Mouse (Mus musculus): ENCODE results near the gene Gm20388.

Gene Gm20388

DNA sequence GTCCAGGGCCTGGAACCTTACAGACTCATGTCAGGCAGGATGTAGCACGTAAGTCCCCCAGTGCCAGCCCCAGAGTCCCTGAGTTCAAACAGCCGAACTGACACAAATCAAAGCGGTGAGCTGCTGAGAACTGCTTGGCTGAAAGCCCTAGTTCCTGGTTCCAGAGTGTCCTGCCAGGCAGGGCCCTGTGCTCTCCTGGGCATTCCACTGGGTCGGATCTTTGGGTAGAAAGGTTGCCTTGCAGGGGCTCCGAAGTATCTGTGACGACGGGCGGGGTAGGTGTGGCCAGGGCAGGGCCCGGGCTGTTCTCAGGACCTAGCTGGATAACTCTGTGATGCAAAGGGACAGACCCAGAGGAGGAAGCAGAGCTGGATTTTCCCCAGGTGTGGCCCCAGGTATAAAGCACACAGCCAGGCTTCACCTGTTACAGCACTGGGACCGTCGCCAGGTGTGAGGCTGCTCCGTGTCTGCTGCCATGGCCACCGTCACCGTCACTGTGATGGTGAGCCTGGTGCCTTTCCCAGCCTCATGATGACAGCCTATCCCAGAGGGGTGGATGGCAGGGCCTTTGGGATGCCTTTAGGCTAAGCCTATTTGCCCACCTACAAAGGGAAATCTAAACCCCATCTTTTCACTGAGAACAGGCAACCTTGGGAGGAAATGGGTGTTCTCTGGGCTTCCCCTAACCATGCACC is 2510.9 kb downstream of the Gm20388 start, which contains the start of gene Il17c:
TSS of gene Il17c (plus strand) at position 645 of the 695 bp plus-strand sequence.
- DNase-seq (ENCODE audit: low spot score in 2 of 2): no peak

DNA sequence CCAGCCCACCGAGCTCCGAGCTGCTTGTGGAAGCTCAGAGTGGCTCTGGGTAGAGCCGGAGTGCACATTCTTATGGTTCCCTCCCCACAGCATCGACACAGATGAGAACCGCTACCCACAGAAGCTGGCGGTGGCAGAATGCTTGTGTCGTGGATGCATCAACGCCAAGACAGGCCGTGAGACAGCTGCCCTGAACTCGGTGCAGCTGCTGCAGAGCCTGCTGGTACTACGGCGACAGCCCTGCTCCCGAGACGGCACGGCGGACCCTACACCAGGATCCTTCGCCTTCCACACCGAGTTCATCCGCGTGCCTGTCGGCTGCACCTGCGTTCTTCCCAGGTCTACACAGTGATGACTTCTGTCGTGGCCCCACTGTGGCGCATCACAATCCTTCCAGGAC is 2512.6 kb downstream of the Gm20388 start:
- DNase-seq (ENCODE audit: low spot score in 2 of 2): no peak

DNA sequence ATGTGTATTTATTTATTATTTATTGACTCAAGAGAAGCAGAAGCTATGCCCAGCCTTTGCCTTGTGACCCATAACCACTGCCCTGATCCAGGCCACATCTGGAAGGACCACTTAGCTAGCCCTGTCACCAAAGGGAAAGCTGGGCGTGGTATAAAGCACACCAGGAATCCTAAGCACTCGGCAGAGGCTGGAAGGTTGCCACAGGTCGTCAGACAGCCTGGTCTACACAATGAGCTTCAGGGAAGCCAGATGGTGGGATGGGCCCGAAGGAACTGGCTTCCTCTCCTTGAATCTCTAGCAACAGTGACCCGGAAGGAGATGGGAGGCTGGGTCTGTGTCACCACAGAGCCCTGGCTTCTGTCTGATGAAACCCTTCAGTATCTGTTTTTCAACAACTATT is 2513.0 kb downstream of the Gm20388 start:
- DNase-seq (ENCODE audit: low spot score in 2 of 2): no peak

DNA sequence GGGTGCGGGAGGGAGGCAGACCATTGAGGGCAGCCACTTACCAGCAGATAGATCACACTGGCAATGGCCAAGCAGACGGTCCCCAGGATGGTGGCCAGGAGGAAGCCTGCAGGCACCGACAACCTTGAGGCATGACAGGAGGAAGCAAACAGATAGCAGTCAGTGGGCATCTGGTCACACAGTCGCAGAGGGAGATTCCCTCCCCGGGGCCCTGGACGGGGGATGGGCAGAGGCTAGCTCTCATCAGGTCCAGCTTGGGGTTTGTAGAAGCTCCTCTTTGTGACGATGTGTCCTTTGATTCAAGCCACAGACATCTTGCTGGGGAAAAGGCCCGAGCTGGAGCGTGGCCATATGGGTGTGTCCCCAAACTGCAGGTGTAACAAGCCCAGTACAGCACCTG is 2515.5 kb downstream of the Gm20388 start:
- no peak for DNase-seq (ENCODE audit: low spot score in 2 of 2)

DNA sequence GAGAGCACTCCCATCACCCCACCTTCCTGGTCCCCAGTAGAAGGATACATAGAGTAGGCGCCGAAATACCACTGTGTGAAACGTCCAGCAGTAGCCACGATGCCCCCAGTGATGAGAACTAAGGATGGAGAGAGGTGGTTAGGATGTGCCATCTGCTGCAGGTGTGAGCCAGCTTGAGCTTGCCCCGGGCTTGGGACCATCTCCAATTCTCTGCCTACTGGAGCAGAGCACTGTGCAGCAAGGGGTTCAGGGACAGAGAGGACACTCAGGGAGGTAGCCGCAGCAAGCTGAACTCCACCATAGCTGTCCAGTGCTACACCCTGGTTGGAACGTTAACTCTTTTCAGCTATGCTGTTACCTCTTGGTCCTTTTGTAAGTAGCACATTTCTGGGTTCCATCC is 2517.0 kb downstream of the Gm20388 start:
- DNase-seq (ENCODE audit: low spot score in 2 of 2): no peak

DNA sequence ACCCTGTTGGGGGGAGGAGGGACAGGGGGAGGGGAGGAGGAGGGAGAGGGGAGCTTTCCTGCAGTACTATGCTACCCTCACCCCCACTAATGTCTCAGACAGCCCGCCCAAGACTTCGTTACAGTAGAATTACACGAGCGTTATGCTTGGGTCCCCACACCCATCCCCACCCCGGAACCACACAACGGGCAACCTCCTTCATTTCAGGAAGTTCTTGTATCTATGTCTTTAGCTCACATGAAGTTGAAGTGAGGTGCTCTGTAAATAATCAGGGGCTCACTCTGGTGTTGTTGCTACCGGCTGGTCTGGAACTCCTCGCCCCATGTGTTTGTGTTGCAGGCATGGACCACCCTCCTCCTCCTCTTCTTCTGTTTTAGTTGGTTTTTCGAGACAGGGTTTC is 2517.5 kb downstream of the Gm20388 start:
- peak in 1 of 2 experiments; percentile 19 for DNase-seq (ENCODE audit: low spot score in 2 of 2)

DNA sequence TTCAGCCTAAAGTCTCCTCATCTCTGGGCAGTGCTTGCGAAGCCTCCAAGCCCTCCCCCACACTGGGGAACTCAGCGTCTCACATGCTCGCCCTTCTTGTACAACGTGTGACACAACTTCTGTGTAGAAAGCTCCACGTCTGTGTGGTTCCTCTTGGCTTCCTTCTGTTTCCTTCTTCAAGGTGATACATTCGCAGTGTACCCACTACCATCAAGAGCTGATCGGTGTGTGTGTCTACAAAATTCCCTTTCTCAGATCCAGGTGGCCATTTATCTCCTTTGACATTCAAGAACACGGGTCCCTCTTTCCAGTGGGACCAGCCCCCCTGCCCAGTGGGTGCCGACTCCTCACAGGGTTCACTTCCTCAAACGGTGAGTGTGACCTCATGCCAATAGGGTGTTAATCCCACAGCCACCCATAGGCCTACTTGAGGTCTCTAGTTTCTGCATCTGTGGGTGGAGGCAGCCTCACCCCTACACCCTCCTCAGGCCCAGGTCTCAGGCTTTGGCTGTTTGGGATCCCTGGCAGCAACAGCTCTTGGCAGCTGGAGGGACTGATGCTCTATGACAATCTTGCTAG is 2519.5 kb downstream of the Gm20388 start:
- DNase-seq (ENCODE audit: low spot score in 2 of 2): peak in 1 of 2 experiments; percentile 37

DNA sequence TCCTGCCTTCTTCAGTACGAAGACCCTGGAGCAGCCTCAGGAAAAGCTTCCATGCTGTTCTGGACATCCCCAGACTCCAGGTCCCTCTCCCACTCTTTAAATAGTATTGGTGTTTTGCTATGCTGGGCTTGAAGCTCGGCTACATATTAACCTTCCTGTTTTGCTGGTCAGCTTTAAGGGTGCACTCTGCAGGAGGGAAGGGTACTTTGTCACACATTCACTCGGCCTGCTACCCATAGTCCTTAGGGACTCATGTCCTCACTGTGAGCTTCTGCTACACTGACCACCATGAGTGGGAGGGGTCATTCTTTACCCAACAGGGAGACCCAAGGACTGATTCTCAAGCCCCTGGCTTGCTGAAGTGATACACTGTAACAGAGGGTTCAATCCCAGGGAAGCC is 2520.0 kb downstream of the Gm20388 start:
- no peak for DNase-seq (ENCODE audit: low spot score in 2 of 2)

DNA sequence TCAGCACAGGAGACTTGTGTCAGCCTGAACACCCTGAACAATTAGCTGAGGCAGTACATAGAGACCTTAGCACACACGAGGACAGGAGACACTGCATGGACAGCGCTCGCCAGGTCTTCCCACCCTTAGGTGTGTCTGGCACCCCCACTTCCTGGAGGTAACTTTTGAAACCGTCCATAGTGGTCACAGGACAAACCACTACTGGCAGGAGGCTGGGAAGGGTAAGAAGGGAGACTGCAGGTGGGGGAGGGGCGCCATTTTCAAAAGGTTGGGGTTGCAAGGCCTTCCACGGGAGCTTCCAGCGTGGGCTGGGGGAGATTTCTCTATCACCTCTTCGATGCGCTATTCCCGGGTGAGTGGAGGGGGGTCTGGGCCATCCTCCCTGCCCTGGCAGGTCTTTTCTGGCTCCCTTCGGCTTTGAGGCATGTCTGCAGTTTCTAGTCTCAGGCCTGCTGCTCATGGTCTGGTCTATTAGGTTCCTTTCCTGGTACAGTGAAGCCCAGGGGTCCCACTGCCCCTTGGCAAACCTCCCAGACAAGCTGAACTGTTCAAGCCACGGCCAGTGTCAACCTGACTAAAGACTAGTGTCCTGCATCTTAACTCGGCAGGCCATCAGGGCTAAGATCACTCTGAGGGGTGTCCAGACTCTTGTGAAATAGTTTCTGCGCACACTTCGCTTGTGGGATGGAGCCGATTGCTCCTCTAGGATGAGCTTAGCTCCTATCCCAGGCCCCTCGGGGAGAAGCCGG is 2521.2 kb downstream of the Gm20388 start:
- peak in 1 of 2 experiments; percentile 23 for DNase-seq (ENCODE audit: low spot score in 2 of 2)

DNA sequence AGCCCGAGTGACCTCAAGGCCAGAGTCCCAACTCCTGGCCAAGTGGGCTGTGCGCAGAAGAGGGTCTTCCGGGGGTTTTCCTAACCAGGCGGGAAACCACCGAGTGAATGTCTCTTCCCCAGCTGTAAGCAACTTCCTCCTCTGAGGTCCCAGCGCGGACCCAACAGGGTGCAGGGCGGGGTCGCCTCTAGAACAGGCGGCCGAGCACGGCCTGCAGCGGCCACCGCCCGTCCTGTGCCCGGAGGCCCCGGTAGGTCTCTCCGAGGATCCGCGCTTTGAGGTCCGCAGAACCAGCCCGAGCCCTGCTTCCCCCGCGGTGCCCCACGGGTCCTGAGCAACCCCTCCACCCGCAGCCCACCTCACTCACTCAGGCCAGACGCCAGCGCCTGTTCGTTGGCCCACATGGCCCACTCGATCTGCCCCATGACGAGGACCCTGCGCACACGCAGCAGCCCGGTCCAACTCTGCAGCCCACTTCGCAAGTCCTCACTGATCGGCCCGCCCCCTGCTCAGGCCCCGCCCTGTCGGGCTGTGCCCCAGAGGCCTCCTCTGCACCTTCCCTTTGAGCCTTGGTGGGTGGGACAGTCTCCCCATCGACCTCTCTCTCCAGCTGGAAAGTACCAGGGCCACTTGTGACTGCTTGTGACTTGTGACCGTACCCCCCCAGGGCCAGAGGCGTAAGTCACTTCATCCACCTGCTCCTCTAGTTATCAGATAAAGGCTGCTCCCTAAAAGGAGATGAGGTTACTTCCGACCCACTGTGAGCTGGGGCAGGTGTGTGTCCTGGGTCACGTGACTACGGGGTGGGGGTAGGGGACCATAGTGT is 2522.0 kb downstream of the Gm20388 start, which contains the start of gene Cyba:
TSS of gene Cyba (minus strand) at position 488 of the 826 bp plus-strand sequence.
- DNase-seq (ENCODE audit: low spot score in 2 of 2): peak; percentile 57 to 75

DNA sequence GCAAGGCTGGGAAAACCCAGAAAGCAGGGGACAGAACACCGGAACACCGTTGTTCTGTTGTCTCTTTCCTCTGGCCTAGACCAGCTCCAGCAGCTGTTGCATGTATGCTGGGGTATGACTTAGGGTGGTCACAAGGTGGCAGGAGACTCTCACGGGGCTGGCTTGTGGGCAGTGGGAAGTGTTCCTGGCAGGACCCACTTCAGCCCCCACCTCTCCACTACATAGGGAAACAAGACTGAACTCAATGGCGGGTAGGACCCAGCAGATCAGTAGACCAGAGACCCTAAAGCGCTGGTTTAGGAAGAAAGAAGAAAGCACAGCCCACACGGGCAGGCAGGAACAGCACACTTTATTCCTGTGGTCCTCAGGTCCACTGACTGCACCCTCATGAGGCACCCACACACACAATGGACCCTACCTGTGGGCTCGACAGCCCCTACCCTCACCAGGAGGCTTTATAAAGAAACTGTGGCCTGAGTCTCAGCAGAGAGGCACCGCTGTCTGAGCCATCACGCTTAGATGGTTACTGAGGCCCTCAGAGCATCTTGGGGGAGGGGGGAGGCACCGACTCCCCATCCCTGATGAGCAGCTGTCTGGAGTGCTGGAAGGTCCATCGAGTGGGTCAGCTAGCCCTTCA is 2522.7 kb downstream of the Gm20388 start:
- DNase-seq (ENCODE audit: low spot score in 2 of 2): no peak

DNA sequence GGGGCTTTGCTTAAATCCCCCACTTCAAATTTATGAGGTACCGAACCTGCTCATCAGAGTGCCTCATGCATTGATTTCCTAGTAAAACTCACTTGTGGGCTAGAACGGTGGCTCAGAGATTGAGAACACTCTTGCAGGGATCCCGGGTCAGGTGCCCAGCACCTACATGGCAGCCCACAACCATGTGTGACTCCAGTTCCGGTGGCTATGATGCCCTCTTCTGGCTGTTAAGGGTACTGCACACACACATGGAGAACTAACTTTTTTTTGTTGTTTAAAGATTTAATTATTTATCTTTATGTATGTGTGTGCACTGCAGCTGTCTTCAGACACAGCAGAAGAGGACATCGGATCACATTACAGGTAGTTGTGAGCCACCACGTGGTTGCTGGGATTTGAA is 2524.7 kb downstream of the Gm20388 start:
- DNase-seq (ENCODE audit: low spot score in 2 of 2): no peak

DNA sequence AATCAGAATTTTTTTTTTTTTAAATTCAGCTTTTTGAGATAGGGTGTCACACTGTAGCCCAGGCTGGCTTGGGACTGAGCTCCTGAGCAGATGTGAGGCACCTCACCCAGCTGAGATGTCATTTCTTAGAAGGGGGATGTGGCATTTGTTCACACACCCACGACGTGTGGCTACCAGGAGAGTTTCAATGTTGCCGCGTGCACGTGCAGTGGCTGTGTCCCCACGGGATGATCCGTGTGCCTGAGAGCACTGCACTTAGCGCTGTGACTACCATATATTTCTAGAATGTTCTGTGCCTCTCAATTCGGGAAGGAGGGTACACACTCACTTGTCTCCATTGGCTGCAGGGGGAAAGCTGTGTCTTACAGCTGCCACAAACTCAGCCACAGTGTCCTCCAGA is 2525.5 kb downstream of the Gm20388 start:
- no peak for DNase-seq (ENCODE audit: low spot score in 2 of 2)

DNA sequence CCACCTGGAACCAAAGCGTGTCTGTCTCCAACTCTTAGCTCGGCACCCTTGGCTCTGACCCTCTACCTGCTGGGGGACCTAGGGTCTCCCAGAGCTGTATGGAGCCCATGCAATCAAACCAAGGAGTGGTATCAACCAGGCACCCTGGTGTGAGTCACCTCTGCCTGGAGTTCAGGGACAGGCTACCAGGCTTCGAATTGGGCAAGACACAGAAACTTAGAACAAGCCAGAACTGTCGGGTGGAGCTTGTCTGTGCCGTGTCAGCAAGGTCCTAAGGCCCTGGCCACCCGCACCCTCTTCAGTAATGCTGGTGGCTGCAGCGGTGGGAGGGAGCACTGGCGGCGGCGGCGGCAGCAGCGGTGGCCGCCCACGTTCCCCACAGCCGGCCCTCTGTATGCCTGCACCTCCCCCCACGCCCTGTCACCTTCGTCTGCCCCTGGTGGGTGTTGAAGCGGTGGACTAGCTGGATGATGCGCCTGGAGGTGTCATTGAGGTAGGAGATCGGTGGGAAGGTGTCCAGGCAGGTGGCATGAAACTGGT is 2526.0 kb downstream of the Gm20388 start:
- no peak for DNase-seq (ENCODE audit: low spot score in 2 of 2)

DNA sequence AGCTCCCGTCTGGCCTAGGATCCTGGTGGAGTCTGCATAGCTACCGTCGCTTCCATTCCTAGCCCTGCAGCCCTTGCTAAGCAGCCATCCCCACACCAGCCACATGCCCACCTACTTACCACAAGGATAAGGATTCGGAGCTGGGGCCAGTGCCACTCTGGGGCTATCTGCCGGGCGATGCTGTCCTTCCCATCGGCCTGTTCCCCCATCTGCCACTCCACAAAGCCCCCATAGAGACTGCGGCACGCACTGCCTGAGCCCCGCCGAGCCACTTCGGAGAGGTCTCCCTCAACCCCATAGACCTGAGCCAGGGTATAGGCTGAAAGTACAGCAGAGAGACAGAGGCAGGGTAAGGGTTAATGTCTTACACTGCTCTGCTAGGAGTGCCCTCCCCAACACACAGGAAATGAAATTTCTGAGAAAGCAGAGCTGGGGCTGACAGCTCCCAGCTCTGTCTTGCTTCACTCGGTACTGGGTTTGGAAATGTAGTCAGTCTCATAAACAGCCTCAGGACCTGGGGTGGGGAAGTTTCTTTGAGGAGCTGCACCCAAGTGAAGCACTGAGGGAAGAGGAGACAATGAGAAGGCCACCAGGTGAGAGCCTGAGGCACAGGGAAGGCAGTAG is 2527.2 kb downstream of the Gm20388 start:
- no peak for DNase-seq (ENCODE audit: low spot score in 2 of 2)

DNA sequence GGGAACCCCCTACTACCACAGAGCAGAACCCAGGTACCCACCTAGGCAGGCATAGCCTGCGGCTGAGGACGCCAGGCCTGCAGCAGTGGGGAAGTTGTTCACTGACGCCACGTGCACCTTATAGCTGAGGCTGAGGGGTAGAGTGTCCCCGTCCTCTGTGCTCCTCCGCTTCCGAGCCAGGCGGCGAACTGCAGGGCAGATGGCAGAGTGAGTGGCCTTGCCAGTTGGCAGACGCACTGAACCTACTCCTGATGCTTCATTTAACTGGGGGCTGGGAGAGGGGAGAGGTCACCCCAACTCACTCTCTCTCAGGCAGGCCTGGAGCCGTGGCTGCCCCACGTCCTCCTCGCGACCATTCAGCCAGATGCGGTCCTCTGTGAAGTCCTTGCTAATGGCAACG is 2528.7 kb downstream of the Gm20388 start:
- DNase-seq (ENCODE audit: low spot score in 2 of 2): no peak

DNA sequence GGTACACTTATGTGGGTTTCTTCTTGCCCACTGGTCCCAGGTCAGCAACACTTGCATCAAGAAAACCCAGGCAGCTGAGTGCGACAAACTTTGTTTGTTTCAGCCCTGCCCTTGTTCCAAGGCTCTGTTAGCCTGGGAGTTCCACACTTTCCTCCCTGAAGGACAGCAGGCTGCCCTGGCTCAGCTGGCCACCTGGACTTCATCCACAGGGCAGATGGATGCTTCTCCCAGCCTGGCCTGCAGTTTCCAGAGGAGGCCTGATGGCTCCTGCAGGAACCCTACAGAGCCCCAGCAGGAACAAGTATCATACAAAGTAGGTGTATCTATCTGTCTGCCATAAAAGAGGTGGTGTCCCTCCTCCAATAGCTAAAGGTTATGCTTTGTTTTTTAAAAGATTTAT is 2530.7 kb downstream of the Gm20388 start:
- no peak for DNase-seq (ENCODE audit: low spot score in 2 of 2)

DNA sequence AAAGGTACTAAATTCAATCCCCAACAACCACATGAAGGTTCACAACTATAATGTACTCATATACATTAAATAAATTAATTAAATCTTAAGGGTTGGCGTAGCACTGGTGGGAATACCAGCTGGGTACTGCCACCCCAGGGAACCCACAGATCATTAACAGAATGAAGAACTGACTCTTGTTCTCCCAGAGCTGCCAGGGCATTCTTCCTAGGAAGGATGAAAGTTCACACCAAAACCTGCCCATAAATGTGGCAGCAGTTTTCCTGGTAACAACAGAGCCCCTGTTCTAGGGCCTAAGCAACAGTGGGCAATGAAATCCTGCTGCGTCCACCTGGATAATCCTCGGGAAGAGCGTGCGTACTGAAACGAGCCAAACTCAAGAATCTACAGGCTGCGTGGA is 2531.7 kb downstream of the Gm20388 start:
- DNase-seq (ENCODE audit: low spot score in 2 of 2): no peak

DNA sequence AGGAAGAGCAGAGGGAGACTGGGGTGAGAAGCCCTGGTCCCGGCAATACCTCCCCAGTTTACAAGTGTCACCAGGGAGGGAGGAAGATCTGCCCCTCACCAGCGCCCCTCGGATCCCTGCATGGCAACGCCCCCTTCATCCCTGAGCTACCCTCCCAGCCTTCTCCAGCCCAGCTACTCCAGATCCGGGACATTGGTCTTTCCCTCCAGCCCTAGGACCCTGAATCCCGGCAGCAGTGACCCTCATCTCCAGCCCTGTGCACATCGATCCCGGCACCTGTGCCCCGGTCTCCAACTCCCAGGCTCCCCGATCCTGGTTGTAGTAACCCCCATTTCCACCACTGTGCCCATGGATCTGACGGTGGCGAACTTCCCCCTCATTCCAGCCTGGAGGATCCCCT is 2532.1 kb downstream of the Gm20388 start:
- no peak for DNase-seq (ENCODE audit: low spot score in 2 of 2)

DNA sequence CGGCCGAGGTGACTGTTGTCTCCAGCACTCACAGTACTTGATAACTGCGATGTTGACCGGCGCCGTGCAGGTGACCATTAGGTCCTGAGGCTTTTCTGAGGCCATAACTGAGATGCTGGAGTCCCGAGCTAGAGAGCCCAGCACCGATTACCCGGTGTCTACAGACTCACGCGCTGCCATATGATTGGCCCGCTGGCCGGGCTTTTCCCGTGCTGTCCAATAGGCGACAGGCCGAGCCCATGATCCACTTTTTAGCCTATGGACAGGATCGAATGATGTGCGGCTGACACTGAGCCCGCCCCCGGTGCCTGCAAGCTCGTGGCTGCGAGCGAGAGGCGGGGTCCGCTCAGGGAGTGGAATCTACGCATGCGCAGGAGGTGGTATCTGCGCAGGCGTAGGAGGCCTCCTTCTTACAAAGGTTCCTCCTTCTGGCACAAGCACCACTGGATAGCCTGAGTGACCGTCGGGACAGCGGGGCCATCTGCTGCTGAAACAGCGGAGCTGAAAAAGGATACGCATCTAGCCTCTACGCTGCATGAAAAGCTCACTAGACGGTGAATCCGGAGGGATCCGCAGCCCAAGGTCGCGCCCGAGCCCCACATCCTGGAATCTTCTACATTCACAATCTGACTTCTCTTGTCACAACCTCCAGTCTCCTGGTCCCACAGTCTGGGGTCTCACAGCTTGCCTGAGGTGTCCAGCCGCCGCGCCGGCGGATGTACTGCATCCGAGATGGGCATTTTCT is 2532.8 kb downstream of the Gm20388 start, which contains the start of gene Mvd:
TSS of gene Mvd (minus strand) at position 161 of the 745 bp plus-strand sequence.
- DNase-seq (ENCODE audit: low spot score in 2 of 2): peak; percentile 94 to 96
